Mouse (Mus musculus): ENCODE measurements around the gene Fam104a.

DNA sequence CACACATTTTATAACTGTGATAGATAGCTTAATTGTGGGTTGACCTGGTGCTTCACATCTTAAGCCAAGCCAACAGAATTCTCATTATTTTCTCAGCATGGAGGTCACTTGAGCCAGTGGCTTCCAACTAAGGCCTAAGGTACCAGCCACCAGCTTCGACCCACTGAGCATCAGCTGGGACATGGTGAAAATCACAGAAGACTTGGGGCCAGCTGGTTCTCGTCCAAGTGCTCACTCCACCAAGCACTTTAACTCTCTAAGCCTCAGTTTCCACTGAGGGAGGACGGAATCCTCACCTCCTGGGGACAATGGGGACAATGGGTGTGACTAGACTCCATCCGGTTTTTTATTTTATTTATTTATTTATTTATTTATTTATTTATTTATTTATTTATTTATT is 61.9 kb downstream of the Fam104a start:
- no peak for TF ChIP-seq CTCF (conservative IDR thresholded peaks at IDR 0.05; ENCODE audit: insufficient read depth, insufficient read length, low read depth, low read length)
- no peak for TF ChIP-seq POLR2A (IDR thresholded peaks at IDR 0.05; ENCODE audit: low read depth, low read length)

Data from kidney, adult 2 months (tissue).